Mouse (Mus musculus) ES-Bruce4 (cell line): ENCODE measurements at regions not wholly inside any gene's neighbourhood (a gene's known extent, or its start where the extent isn't known, plus 50 kb on each side); places are given as distances from the start of the nearest gene placed in this dataset.

Source experiments
- CTCF ChIP-seq: IDR thresholded peaks from one replicate; pipeline ENCODE4 v1.8.1; 2011; ENCODE audit warnings: low read depth, low read length
- EP300 ChIP-seq: IDR thresholded peaks from 2 replicates; pipeline ENCODE4 v1.6.1; 2011; ENCODE audit warnings: low read depth, low read length; ENCODE audit not compliant: insufficient read depth
- POLR2A ChIP-seq: IDR thresholded peaks from one replicate; pipeline ENCODE4 v1.8.1; 2011; ENCODE audit warnings: low read length; ENCODE audit not compliant: insufficient read depth

- TF ChIP-seq CTCF (no peak), EP300 (no peak), POLR2A (no peak)
Measured at GRCm38 (mm10) chr5:61394977-61395708, 413.5 kb upstream of the G6pd2 start.
